Mouse (Mus musculus) liver, adult 2 months (tissue): ENCODE measurements around the gene Batf2.

Source experiments
- CTCF ChIP-seq: fragments of 200-500 bp; IDR thresholded peaks from 2 replicates; pipeline ENCODE4 v1.5.1; 2011; ENCODE audit warnings: low read depth, low read length, control low read depth
- POLR2A ChIP-seq: fragments of 200-500 bp; IDR thresholded peaks from 2 replicates; pipeline ENCODE4 v1.6.1; 2011; ENCODE audit warnings: low read length, control low read depth; ENCODE audit not compliant: insufficient read depth; ENCODE audit errors: extremely low read depth

- TF ChIP-seq CTCF (no peak), POLR2A (no peak)
Measured at GRCm38 (mm10) chr19:6163872-6164547, 23.2 kb downstream of the Batf2 start.
